Mouse (Mus musculus) lung, postnatal 36 days (tissue): Measurements from ENCODE around the gene Ppm1h.

Experiments used
- DNase-seq: peaks from one replicate; pipeline ENCODE4 v3.0.0; 2022; ENCODE audit warnings: mixed read lengths

The Ppm1h gene

DNA sequence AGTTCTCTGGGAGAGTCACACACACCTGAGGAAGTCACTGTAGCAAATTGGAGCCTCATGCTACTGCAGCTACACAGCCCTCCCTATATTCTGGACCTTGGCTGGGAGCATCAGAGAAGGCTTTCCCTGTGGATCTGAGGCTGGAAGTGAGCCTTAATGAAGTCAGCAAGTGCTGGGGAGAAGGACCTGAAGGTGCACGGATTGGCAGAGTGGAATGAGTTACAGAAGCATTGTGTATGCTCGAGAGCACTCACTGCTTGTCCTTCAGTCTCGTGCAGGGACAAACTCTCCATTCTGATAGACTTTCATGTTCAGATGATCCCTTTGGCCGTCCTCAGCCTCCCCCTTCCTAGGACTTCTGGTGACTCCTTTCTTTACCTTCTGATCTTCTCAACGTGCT lies 26.3 kb downstream of the Ppm1h start:
- no peak for DNase-seq

DNA sequence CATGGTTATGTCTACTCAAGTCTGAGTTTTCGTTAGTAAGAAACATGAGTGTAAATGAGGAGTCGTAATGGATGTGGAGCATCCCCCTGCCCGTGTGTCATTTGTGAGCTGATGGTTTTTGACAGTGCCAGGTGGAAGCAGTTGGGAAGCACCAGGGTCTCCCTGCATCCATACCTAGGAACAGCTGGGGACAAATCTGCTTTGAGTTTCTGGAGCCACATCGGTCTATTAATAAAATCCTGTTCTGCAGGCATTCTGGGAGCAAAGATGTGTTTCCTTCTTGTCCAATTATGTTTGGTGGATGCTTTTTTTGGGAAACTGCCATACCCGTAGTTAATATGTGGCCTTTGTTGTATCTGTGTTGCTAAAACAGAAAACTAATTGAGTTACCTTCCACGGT lies 26.9 kb downstream of the Ppm1h start:
- no peak for DNase-seq

DNA sequence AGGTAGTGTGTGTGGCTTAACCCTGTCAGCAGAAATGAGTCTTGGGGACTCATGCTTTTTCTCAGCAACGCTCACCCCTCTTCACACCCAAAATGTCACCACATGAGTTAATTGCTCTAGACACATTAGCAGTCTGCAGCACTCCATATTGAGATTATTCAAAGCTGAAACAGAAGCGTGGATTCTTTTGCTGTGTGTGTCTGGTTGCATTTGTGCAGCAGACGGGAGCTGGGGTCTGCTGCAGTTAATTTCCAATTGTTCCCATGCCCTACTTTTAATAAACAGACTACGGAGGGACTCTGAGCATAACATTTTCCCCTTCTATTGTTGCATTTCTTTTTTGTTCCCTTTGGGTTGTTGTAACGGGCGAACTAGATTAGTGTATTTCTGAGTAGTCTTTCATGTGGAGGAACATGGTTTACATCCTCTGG lies 32.8 kb downstream of the Ppm1h start:
- DNase-seq: no peak

DNA sequence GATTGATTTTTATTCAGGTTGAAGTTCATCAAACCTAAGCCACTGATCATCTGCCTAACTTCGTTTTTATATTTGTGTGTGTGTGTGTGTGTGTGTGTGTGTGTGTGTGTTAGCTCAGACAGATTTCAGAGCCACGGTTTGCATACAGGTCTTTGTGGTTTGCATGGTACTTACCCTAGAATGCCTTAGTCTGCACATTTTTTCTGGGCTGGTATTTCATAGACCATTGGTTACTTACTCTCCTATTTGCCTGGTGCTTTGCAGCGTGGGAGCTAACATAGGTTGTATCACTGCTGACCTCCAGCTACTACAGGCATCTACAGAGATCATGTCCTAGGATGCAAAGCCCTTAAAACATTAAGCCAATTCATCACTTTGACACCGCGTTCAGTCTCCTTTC lies 33.7 kb downstream of the Ppm1h start:
- no peak for DNase-seq

DNA sequence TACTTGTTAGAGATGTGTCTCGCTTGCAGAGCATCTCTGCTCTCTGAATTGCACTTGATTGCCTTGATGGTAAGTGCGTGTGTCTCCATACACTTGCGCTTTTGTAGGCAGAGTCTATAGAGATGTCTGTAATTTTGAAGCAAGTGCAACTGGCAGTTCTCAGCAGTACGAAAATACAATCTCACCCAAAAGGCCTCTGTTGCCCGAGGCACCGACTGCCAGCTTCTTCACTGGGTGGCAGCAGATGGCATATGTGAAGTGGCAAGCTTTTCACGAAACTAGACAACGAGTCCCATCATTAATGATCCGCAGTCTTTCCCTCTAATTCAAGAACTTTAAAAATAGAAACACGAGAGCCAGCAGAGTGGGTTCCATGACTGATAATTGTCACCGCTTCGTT lies 37.3 kb downstream of the Ppm1h start:
- DNase-seq: no peak

DNA sequence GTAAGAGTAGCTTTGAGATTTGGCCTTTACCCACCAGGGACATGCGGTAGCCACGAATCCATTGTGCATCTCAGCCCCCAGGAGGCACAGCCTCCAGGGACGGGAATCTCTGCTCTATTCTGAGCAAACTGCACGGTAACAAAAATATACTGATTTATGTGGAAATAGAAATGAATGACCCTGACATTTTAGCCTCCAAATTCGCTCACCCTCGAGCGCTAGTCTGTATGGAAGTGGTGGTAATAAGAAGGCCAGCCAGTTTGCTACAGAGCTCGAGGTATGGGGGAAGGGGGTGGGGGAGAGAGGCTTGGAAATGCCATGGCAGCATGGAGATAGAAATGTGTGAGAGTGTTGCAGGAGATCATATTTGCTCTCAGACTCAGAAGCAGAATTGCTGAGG lies 37.7 kb downstream of the Ppm1h start:
- DNase-seq: no peak

DNA sequence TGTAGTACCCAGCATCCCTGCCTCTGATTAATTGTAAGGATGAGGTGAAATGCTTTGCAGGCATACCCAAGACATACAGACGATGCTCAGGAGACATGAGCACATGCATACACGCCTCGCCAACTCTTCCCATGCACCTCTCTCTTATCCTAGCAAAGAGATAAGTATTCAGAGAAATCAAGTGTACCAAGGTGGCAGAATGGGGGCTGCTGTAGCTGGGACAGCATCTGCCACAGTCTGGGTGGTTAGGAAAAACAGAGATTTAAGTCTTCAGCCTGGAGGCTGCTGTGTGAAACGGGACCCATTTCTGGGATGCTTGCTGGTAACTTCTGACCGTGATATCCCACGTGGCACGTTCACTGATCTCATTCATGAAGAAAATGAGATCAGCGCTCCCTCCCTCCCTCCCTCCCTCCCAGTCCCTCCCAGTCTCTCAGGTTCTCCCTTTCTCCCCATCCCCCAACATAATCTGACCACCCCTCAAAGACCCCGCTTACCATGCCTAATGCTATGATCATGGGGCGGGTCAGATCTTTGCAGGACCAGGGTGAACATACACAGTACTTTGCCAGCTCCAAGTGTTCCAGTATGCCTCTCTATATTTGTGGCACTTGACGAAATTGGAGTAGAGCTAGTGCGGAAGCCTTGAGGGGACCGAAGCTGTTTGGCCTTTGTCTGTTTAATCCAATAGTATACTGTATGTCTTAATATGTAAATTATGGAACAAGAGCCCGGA lies 38.3 kb downstream of the Ppm1h start:
- no peak for DNase-seq

DNA sequence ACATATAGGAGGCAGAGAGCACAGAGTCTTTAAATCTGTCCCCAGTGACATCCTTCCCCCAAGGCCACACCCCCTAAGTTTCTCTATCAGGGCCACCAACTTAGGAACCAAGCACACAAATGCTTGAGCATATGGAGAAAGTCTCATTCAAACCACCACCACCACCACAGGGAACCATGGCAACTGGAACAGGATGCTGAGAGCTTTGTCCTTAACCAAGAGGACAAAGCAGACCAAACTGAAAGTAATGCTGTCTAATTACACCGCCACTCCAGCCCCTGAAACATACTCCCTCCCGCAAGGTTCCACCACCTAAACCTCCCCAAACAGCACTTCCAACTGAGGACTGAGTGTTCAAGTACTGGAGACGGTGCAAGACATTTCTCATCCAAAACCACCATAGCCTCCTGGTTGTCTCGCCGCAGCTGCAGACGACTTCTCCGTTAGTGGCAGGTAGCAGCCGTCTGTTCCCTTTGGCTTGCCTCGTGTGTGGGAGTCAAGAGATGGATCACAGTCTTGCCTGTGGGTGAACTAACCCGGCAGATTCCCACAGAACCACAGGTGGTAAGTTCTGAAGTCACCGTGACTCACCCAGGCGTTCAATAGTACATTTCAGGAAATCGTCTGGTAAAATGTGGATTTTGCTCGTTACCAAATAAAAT lies 39.3 kb downstream of the Ppm1h start:
- DNase-seq: no peak

DNA sequence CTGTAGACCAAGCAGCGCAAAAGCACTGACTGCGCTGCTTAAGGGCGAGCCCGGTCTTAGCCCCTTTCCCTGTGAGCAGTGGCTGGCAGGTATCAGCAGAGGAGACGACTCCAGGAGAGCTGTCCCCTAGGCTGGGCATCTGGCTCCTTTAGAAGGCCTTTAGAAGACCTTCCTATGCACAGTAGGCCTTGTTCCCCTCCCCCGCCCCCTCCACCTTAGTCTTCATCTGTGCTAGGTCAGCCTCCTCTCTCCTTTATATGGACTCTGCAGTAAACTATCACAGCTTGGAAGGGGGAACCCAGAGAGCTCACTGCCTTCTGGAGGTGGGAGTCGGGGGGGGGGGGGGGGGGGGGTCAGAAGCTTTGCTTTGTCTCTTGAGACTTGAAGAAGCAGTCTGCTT lies 40.4 kb downstream of the Ppm1h start:
- DNase-seq: no peak

DNA sequence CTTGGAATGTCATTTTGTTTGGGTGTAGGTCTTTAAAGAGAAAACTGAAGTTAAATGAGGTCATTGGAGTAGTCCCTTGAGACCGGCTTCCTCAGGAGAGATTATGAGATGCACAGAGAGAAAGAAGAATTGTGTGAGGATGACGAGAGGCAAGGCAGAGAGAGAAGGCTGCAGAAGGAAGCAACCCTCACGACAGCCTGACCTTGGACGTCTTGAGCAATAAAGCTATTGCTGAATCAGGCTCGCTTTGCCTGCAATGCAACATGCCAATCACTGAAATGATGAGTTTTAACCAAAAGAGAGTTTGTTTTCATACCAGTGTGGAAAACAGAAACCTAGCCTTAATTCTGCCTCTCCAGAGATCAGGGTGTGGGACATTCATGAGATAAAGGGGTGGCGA lies 43.5 kb downstream of the Ppm1h start:
- DNase-seq: peak; percentile 9

DNA sequence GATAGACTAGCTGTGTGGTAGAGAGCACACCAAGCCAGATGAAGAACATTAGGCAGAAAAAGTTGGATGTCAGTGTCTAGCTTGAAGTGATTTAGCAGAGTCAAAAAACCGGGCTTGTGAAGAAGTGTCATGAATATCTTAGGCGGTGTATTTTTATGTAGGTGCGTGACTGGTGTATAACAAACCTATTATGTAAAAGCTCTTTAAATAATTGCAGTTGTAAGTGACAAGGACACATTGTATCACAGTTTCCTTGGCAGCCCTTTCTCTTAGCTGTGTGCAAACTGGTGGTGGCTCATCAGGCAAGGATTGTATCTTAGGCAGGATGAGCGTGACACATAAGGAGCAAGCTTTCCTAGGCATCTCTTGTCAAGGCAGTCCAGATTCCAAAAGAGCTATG lies 46.1 kb downstream of the Ppm1h start:
- DNase-seq: no peak

DNA sequence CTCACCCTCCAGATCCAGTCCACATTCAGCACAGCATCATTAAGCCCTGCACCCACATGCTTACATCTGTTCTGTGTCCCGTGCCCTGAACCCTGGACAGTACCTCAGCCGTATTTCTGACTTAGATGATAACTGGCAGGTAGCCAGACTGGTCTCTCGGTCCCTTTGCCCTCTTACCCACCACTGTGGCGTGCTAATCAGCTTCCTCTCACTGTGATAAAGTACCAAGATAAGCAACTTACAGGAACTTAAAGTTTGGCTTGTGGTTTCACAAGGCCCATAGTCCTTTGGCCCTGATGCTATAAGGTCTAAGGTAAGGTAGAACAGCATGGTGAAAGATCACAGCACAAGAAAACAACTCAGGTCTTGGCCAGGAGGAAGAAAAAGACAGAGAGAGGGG lies 48.7 kb downstream of the Ppm1h start:
- no peak for DNase-seq

DNA sequence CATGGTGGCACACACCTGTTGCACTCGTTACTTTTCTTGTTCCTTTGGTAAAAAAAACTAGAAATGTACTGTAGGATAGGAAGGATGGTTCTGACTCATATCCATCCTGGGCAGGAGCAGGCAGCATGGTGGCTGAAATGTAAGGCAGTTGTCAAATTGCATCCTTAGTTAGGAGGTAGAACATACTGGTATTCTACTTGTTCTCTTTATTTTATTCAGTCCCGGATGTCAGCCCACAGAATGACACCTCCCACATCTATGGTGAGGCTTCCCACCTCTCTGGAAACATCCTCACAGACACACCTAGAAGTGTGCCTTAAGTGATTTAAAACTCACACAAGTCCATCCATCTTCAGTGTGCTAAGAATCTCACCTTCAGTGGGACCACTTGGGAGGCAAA lies 49.6 kb downstream of the Ppm1h start:
- no peak for DNase-seq

DNA sequence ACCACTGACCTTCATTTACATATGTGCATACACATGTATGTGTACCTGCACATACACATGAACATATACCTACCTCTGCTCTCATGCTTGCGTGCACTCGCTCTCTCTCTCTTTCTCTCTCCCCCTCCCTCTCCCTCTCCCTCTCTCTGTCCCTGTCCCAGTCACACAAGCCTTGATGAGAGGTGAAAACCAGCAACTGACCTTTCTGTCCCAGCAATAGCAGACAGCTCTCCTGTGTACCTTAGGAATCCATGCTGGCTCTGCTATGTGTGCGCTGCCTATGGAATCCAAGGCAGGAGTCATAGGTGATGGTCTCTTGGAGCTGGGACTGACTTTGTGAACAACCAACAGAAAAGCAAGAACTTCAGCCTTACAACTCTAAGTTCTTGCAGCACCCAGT lies 53.6 kb downstream of the Ppm1h start:
- no peak for DNase-seq

DNA sequence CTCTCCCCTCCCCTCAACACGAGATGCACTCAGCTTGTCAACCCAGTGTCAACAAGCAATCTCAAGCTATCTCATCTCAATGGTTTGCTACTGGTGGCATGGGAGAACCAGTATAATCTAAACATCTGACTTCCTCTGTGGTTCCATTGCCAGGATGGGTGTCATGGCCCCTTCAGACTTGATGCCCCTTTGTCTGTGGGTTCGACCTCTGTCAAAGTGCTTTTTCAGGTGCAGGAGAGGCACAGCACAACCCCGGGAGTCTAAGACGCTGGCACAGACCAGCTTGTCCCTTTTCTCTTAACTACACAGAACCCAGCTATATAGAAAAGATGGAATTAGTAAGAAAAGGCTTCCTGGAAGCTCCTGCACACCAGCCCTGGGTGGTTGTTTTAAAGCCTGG lies 56.0 kb downstream of the Ppm1h start:
- DNase-seq: no peak

DNA sequence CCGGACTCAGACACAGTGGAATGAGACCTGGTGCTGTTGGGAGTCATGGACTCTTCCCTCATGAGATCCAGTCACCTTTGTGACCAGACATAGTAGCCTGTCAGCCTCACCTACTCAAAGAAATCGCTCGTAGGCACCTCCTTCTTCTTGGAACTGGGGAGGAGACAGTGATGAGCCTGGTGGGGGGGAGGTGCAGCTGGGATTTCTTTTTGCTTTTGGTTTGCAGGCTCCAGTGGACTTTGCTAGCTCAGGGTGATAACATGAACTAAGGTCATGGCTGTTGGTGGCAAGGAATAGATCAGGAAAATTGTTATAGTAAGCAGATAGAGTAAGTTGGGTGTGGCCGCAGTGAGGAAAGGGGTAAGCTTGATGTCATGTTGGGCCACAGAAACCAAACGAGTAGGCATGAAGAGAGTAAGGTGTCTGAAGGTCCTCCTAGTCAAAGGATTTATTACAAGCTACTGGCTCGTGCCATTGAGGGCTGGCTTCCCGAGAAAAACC lies 56.8 kb downstream of the Ppm1h start:
- DNase-seq: no peak

DNA sequence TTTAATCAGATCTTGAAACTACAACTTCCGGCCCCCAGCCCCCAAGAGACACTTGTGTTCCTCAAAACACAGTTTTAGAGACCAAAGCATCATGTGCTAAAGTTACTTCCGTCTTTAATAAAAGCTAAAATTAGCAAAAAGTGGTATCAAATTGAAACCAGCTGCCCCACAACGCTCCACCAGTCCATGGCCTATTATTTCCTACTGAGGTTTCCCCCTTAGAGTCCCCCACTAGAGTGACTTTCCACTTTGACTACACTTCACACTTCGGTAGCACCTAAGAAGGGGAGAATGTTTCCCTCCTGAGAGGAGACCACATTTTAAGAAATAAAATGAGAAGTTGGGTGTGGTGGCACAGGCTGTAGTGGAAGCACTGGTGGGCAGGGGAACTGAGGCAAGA lies 58.3 kb downstream of the Ppm1h start:
- no peak for DNase-seq

DNA sequence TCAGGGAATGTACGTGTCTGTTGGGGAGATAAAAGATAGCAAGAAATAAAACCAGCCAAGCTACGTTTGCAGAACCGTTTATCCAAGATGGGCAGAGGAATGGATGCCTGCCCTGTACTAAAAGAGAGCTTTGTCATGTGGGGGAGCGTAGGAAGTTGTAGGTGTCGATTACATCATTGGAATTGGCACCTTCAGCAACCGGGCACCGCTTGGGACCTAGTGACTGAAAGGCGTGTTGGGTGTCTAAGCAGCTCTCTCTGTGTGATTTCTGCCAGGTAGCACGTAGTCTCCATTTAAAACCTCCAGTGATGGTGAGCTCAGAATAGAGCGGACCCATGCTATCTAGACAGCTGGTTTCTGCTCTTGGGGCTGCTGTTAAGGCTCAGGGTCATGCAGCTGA lies 60.0 kb downstream of the Ppm1h start:
- DNase-seq: no peak

DNA sequence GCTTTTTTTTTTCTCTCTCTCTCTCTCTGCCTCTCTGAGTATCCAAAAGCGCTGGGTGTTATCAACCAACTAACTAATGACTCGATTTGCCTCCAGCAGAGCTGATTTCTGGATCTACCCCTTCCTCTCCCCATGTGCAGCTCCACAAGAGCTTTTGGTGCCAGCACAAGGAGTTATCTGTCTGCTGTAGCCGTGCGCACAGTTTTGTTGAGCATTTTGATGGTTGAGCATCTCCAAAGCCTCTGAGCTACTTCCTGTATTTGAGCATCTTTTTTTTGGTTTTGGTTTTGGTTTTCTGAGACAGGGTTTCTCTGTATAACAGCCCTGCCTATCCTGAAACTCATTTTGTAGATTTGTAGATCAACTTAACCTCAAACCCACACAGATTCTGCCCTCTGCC lies 60.5 kb downstream of the Ppm1h start:
- DNase-seq: no peak

DNA sequence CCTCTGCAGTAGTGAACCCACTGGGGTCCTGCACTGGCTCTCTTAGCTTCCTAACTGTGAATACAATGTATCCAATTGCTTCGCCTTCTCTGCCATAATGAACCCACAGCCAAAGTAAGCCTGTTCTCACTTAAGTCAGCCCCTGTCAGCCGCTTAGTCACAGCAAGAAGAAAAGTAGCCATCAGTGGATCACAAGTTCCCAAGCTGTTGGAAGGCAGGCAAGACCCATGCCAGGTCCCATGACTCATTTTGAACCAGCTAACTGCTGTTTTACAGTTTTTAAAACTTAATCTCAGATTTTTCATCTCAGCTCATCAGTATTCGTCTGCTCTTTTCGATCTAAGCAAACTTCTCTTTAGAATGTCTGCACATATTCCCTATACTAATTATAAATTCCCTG lies 61.6 kb downstream of the Ppm1h start:
- no peak for DNase-seq

DNA sequence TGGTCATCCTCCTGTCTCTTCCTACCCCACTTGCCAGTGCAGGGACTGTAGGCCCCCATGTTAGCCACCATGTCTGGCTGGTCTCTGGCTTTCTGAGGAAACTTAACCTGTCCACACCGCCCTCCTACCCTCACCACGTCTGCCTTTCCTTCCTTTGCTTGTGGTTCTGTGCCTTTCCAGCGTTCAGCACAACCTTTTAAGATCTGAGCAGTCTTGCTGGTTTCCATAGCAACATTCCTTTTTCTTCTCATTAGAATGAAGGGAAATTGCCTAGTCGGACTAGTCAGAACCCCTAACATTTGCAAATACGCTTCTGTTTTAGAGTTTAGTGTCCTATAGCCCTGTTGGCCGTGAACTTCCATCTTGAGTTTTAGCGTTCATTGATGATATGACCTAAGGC lies 62.6 kb downstream of the Ppm1h start:
- no peak for DNase-seq

DNA sequence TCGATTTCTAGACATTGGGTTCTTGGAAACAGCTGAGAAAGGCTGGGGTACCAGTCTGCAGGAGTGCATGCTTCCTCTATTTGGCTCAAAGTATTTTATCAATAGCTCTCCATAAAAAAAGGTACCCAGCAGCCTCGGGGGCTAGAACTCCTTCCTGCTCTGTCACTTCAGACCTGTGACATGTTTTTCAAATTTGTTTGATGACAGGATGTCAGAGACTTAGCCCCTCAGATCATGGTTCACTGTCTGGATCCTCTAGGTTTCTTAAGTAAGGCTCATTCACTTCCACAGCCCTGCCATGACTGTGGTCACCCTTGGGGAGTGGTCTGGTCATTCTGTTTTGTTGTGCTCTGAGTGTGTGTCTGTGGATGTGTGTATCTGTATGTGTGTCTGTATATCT lies 63.6 kb downstream of the Ppm1h start:
- DNase-seq: no peak

DNA sequence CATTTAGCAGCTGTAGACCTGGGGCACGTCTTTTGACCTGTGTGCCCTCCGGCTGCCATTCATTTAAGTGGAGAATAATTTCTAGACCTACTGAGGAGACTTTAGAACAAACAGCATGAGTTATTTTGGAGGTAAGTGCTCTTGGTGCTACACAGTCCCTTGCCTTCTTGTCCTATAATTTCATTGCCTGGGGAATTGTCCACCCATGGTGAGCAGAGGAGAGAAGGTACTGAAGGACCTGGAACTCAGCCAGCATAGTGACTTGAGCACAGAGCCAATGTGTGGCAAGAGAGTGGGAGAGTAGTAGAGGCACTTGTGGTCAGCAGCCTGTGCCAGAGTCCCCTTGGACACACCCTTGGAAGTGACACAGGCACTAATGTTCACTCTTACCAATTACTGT lies 64.8 kb downstream of the Ppm1h start:
- peak; percentile 42 for DNase-seq

DNA sequence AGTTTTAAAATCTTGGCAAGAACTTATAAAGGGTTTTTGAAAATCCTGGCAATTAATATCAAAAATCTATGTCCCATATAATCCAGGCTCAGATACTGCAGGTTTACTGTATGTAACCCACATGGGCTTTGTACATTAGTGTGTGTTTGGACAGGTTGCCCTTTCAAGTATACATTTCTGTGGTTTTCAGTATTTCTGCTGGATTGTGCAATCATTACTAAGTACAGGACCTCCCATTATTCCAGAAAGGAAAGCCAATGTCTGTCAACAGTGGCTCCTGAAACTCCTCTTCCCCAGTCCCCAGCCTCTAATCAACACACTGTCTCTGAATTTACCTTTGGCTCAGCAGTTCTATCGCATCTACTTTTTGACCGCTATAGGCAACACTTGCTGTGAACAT lies 66.4 kb downstream of the Ppm1h start:
- no peak for DNase-seq

DNA sequence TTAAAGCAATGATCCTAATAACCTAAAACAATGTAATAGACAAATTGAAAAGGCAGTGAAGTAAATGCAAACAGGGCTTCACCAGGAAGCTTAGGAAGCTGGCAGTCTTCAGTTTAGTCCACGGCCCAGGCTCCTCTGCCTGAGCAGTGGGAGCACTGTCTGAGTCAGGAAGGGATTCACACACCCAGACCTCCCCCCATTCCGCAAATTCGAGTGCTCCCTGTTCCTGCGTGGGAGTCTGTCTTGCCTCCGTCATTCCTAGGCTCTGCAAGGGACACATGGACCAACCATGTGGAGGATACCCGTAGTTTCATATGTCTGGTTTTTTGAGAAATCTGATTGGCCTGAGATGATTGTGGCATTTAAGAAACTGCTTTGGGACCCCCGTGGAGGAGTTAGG lies 67.6 kb downstream of the Ppm1h start:
- DNase-seq: no peak
